Mouse (Mus musculus) urinary bladder, postnatal 10 days (tissue): Measurements from ENCODE around the gene Extl1.

ENCODE experiments used
- DNase-seq: peaks from one replicate; pipeline ENCODE4 v3.0.0; 2022; ENCODE audit warnings: low spot score

Extl1 gene

GRCm38 (mm10) chr4:134312341-134312740 lies 71.3 kb downstream of the Extl1 start:
- no peak for DNase-seq

- DNase-seq: no peak
These were observed 71.9 kb downstream of the Extl1 start for GRCm38 (mm10) chr4:134311784-134312183.

- DNase-seq: no peak
These were observed 73.0 kb downstream of the Extl1 start for GRCm38 (mm10) chr4:134310656-134311055.

- DNase-seq: no peak
These were observed 73.5 kb downstream of the Extl1 start for GRCm38 (mm10) chr4:134310106-134310505.

DNA sequence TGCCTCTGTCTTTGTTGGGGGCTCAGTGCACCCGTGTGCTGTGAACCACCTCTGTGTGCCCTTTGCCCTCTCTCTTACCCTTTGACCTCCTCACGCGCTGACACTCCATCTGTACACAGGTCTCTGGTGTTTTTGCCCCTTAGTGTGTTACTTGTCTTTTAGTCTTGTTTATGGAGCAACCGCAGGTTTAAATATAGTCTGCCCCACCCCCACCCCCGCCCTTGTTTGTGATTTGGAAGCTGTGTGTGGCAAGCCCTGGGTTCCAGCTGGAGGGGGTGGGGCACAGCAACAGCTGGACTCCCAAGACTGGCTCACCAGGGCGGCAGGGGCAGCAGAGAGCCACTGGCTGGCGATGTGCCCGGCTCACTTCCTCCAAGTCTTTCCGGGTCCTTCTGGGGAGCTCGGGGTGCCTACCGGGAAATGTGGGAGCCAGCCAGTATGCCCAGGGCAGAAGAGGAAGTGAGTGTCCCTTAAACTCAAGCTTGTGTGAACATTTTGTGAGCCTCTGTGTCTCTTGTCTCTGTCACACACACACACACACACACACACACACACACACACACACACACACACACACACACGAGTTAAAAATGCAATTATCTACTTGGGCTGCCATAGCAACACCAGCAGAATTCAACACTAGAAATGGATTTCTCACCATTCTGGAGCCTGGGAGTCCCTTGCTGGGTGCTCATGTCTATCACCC lies 76.1 kb downstream of the Extl1 start:
- DNase-seq: no peak

DNA sequence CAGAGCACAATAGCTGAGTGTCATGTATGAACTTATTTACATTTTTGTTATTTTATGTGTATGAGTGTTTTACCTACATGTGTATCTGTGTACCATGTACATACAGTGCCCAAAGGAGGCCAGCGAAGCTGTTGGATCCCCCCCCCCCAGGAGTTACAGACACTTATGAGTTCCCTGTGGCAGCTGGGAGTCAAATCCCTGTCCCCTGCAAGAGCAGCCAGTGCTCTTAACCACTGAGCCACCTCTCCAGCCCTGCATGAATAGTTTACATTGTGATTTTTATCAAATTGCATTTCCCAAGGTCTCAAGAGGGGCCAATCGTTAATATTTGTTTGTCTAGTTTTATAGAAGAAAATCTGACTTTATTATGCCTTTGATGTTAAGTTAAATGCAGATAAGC lies 76.7 kb downstream of the Extl1 start:
- DNase-seq: no peak
